Mouse (Mus musculus): Measurements from ENCODE around the gene Palb2. TPM values are rescaled to one million over a fixed set of nuclear protein-coding genes. Genes with fewer than 3 reads are reported as not detected.
A peak's percentile ranks its signal among the peaks of the same experiment; 100 is the strongest.

The Palb2 gene
- polyA plus RNA-seq, 1 experiment from 2014 or later: 13.3 TPM

GRCm38 (mm10) chr7:122094564-122095330, 38.0 kb downstream of the Palb2 start:
- ATAC-seq (ENCODE audit: low FRiP score): no peak
- Histone ChIP-seq H3K4me3 (no peak overlapping the region), H3K27ac (no peak overlapping the region), H3K4me1 (no peaks in the 10 kb centered on the region), H3K4me2 (replicated peaks) (no peak overlapping the region), H3K9me3 (replicated peaks) (no peaks in the 10 kb centered on the region), H3K9ac (no peak overlapping the region), H3K27me3 (no peaks in the 10 kb centered on the region), H3K36me3 (peaks cover 79% of the 10 kb centered on the region)
- WGBS: 98% methylated on average over 2 of the region's 2 CpGs

DNA sequence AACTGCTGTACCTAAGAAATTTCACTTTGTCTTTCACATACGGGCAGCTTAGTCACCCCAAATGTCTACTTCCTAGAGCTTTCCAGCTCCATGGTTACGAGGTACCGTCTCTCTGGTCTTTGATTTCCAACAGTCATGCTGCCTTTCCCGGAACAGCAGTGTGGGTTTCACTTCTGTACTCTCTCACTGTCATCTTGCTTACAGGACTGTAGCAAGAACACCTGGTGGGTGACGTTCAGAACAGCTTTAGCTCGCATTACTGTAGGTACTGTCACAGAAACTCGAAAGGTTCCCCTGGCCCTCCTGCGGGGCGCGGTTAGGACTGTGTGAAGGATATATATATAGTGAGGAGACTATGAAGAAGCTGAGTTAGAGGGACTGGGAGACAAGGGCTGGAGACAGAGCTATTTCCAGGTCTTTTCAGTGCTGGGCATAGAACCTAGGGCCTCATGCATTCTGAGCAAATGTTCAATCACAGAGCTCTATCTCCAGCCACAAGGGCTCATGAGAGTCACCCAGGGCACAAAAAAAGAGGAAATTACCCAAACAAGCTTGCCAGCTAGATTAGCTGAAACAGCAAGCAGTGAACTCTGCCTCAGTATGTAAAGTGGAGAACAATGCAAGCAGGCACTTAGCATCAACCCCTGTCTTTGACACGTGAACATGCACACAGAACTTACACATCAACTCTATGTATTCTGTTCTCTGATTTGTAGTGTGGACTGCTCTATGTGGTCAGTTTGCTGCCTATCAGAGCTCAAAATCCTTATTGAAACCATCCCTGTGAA, 45.4 kb downstream of the Palb2 start:
- 91% methylated on average over 11 of the region's 11 CpGs for WGBS
- Histone ChIP-seq H3K4me1 (no peaks in the 10 kb centered on the region), H3K36me3 (peaks cover 63% of the 10 kb centered on the region), H3K4me3 (no peak overlapping the region), H3K9me3 (replicated peaks) (no peaks in the 10 kb centered on the region), H3K27ac (no peak overlapping the region), H3K9ac (no peak overlapping the region), H3K27me3 (no peaks in the 10 kb centered on the region), H3K4me2 (replicated peaks) (no peak overlapping the region)
- no peak for ATAC-seq (ENCODE audit: low FRiP score)

DNA sequence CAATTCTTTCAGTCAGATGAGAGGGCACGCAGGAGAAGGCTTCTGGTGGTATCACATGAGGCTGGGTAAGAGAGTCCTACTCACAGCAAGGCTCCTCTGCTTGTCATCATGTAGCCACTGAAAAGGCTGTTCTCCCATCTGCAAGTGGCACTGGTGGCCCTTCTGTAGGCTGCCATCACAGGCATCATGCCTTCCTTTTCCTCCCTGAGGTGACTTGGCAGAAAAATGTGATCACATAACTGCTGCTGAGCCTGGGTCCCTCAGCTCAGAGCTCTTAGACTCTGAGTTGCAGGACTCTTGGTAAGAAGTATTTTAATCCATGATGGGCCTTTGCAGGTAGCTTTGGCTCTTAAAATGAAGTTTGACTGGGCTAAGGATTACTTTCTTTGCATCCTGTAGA, 51.7 kb downstream of the Palb2 start:
- 88% methylated on average over 1 of the region's 1 CpGs for WGBS
- Histone ChIP-seq H3K9me3 (replicated peaks) (no peaks in the 10 kb centered on the region), H3K27me3 (no peaks in the 10 kb centered on the region), H3K27ac (no peak overlapping the region), H3K9ac (no peak overlapping the region), H3K36me3 (peaks cover 66% of the 10 kb centered on the region), H3K4me3 (no peak overlapping the region), H3K4me2 (replicated peaks) (no peak overlapping the region), H3K4me1 (no peaks in the 10 kb centered on the region)
- no peak for ATAC-seq (ENCODE audit: low FRiP score)

- no peak for ATAC-seq (ENCODE audit: low FRiP score)
- peaks cover 70% of the 10 kb centered on the region for H3K36me3 ChIP-seq
- WGBS: 96% methylated on average over 8 of the region's 8 CpGs
Observed at GRCm38 (mm10) chr7:122079798-122080554, 52.8 kb downstream of the Palb2 start.

DNA sequence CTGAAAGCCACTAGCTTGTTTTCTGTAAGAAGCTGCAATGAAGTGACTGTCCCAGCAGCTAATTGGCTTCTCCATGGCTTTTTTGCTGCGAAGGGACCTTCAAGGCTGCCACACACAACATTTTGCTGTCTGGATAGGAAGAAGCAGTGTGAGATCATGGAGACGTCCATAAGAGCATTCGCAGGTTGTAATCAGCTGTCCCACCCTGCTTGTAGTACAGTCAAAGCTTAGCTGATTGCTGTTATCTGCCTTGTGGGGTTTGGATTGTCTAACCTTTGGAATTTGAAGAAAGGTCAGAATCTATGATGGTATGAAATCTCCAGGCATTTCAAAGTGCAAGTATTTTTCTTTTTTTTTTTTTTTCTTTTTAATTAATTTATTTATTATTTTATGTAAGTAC, 58.4 kb downstream of the Palb2 start:
- H3K36me3 ChIP-seq: peaks cover 86% of the 10 kb centered on the region
- no peak for ATAC-seq (ENCODE audit: low FRiP score)
- WGBS: 88% methylated on average over 3 of the region's 3 CpGs

More at GRCm38 (mm10) chr7:122079798-122080554, 52.8 kb downstream of the Palb2 start:
- H3K4me2 ChIP-seq (replicated peaks): no peak overlapping the region
- H3K27me3 ChIP-seq: no peaks in the 10 kb centered on the region
- no peak overlapping the region for H3K4me3 ChIP-seq
- H3K27ac ChIP-seq: no peak overlapping the region
- no peak overlapping the region for H3K9ac ChIP-seq
- no peaks in the 10 kb centered on the region for H3K4me1 ChIP-seq
- H3K9me3 ChIP-seq (replicated peaks): no peaks in the 10 kb centered on the region

GRCm38 (mm10) chr7:122067517-122068381, 65.0 kb downstream of the Palb2 start:
- Histone ChIP-seq H3K4me1 (peaks cover 33% of the 10 kb centered on the region), H3K27me3 (no peaks in the 10 kb centered on the region), H3K36me3 (peaks cover 31% of the 10 kb centered on the region), H3K4me2 (replicated peaks) (peak overlapping the region; percentile 80), H3K27ac (peak overlapping the region; percentile 93), H3K9me3 (replicated peaks) (no peaks in the 10 kb centered on the region), H3K4me3 (peak overlapping the region; percentile 99), H3K9ac (peak overlapping the region; percentile 99)
- 2% methylated on average over 57 of the region's 58 CpGs for WGBS
- peak; percentile 62; the same call in 1 of the 2 replicates for ATAC-seq (ENCODE audit: low FRiP score)

More for the DNA sequence above, 58.4 kb downstream of the Palb2 start:
- H3K4me1 ChIP-seq: peaks cover 8% of the 10 kb centered on the region; the same call in 1 of the 2 replicates
- H3K9me3 ChIP-seq (replicated peaks): no peaks in the 10 kb centered on the region
- H3K4me2 ChIP-seq (replicated peaks): no peak overlapping the region
- no peak overlapping the region for H3K9ac ChIP-seq
- no peak overlapping the region for H3K4me3 ChIP-seq
- H3K27ac ChIP-seq: no peak overlapping the region
- no peaks in the 10 kb centered on the region for H3K27me3 ChIP-seq

GRCm38 (mm10) chr7:122066945-122067516, 65.8 kb downstream of the Palb2 start, which contains the start of the genes Ubfd1 and Ears2:
Ubfd1 (plus strand) TSS chr7:122067175.
Ears2 (minus strand) TSS chr7:122067263.
- Histone ChIP-seq H3K9me3 (replicated peaks) (no peaks in the 10 kb centered on the region), H3K4me3 (peak within 1 kb of the TSS; percentile 99), H3K27me3 (no peaks in the 10 kb centered on the region), H3K9ac (peak within 1 kb of the TSS; percentile 99), H3K27ac (peak within 1 kb of the TSS; percentile 93), H3K4me2 (replicated peaks) (peak within 1 kb of the TSS; percentile 80), H3K4me1 (peaks cover 33% of the 10 kb centered on the region), H3K36me3 (peaks cover 23% of the 10 kb centered on the region)
- WGBS: 0% methylated on average over 59 of the region's 60 CpGs
- peak; percentile 98 for ATAC-seq (ENCODE audit: low FRiP score)

GRCm38 (mm10) chr7:122066102-122066944, 66.5 kb downstream of the Palb2 start:
- H3K27me3 ChIP-seq: no peaks in the 10 kb centered on the region
- peak overlapping the region; percentile 93 for H3K27ac ChIP-seq
- H3K9ac ChIP-seq: peak overlapping the region; percentile 99
- 21% methylated on average over 31 of the region's 31 CpGs for WGBS
- peaks cover 33% of the 10 kb centered on the region for H3K4me1 ChIP-seq
- ATAC-seq (ENCODE audit: low FRiP score): no peak
- H3K9me3 ChIP-seq (replicated peaks): no peaks in the 10 kb centered on the region
- peak overlapping the region; percentile 99 for H3K4me3 ChIP-seq
- H3K36me3 ChIP-seq: peaks cover 16% of the 10 kb centered on the region
- peak overlapping the region; percentile 61 for H3K4me2 ChIP-seq (replicated peaks)

- Histone ChIP-seq H3K4me1 (peaks cover 32% of the 10 kb centered on the region), H3K9me3 (replicated peaks) (no peaks in the 10 kb centered on the region), H3K27me3 (no peaks in the 10 kb centered on the region), H3K4me3 (0 out of 2 replicates have a peak overlapping the region, but pooled peaks have one; percentile 99), H3K4me2 (replicated peaks) (peak overlapping the region; percentile 61), H3K27ac (no peak overlapping the region), H3K36me3 (peaks cover 12% of the 10 kb centered on the region), H3K9ac (no peak overlapping the region)
- no peak for ATAC-seq (ENCODE audit: low FRiP score)
- WGBS: 74% methylated on average over 1 of the region's 1 CpGs
Observed at GRCm38 (mm10) chr7:122065656-122066055, 67.1 kb downstream of the Palb2 start.
